Mouse (Mus musculus) left cerebral cortex, adult 8-10 months (tissue): ENCODE measurements around the gene Trpm8. TPM values are rescaled to one million over a fixed set of nuclear protein-coding genes. Genes with fewer than 3 reads are reported as not detected.

ENCODE experiments used
- DNase-seq, 2 experiments: peaks; one replicate each; pipeline ENCODE4 v3.0.0; 2022; ENCODE audit warnings: low spot score in 2 of 2
- total RNA-seq, 4 experiments: library from RNA; stranded (reverse); gene quantifications; 2 replicates each; pipeline ENCODE4 v1.2.4; 2022

The Trpm8 gene
- total RNA-seq, 4 experiments from 2014 or later: 0.08 to 0.28 (median 0.16) TPM

GRCm38 (mm10) chr1:88427987-88428741 is 150.7 kb downstream of the Trpm8 start:
- peak in 1 of 2 experiments; percentile 27 for DNase-seq

GRCm38 (mm10) chr1:88429413-88429812 is 152.0 kb downstream of the Trpm8 start:
- no peak for DNase-seq

- no peak for DNase-seq
Measured at GRCm38 (mm10) chr1:88431262-88431661, 153.8 kb downstream of the Trpm8 start.

- no peak for DNase-seq
Measured at GRCm38 (mm10) chr1:88432601-88433000, 155.1 kb downstream of the Trpm8 start.

DNA sequence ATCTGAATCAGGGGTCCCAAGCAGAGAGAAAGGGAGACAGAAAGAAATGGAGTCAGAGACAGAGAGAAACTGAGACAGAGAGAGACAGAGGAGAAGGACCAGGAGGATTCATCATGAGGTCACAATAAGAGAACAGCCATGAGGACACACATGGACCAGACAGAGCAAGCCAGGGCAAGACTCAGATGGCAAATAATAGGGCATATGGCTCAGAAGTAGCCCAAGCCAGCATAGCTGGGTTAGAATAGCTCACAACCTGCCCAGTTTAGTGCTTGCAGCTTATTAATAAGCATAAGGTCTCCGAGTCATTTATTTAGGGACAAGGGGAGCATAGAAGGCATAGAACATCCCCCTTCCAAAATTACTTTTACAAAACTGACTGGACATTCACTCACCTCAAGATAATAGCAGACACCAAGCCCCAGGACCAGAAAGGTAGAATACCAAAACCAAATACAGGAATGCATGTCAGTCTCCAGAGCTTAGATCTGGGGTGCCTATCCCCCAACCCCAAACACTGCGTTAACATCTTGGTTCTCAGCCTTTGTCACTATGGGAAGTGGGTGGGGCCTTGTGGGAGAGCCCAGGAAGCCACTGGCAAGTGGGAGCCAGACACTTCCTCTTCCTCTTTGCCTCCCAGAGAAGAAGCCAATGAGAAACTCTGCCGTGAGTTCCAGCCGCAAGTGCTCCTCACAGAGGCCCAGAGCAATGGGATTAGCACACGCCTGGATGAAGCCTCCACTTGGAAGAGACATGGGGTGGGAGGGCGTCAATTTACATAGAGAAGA is 155.8 kb downstream of the Trpm8 start:
- no peak for DNase-seq

GRCm38 (mm10) chr1:88434057-88434456 is 156.6 kb downstream of the Trpm8 start:
- DNase-seq: no peak

DNA sequence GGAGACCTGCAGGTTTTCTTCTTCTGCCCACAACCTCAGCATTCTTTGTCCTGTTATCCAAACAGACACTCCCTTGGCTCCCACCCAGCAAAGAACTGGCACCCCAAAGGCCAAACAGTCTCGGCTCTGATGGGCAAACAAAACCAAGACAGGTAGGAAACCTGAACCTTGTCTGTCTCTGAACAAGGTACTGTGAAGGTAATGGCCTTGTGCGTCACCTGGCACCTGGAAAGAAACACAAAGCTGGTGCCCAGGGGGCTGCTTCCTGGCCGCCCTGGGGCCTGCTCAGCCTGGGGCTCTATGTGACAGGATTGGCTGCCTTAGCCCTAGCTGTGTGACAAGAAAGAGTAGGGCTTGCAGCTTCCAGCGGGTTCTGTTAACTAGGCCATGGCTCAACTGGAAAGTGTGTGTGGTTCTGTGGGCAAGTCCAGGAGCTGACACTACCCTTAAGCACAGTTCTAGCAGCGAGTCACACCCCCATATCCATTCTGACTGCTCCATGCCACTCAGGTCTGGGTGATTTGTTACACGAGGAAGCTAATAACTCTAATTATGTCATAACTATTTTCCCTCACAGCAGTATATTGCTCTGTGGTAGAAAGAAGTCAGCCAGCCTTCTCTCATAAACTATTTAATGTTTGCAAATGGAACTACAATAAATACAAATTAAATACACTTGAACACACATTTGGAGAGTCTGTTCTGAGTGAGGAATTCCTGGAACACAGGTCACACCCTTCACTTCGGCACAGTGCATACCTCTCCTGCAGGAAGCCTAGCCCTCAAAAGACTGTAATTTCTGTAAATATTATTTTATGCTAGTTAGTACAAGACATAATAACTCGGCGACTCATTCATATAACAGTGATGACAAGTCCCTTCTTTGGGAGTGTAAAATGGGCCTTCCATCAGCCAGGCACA is 160.0 kb downstream of the Trpm8 start:
- DNase-seq: no peak

Other genes with a start within 250 kb of the Trpm8 start
- not detected for gene Ugt1a10, start 222.3 kb upstream of the Trpm8 start, total RNA-seq
- gene Ugt1a9, start 206.9 kb upstream of the Trpm8 start, total RNA-seq: not detected
- gene Ugt1a8, start 189.8 kb upstream of the Trpm8 start, total RNA-seq: not detected
- gene Ugt1a7c, start 182.6 kb upstream of the Trpm8 start, total RNA-seq: 1 to 10 TPM; 1.0 to 2.1 (median 1.9) TPM
- gene Ugt1a6b, start 174.4 kb upstream of the Trpm8 start, total RNA-seq: under 1 TPM in 2 of 4 experiments, not detected in 2; 0.28 to 0.32 TPM
- 1 to 10 TPM; 1.3 to 2.5 (median 2.0) TPM for gene Ugt1a6a, start 142.9 kb upstream of the Trpm8 start, total RNA-seq
- under 1 TPM in 1 of 4 experiments, not detected in 3; 0.17 TPM for gene Ugt1a5, start 111.6 kb upstream of the Trpm8 start, total RNA-seq
- gene Ugt1a2, start 77.1 kb upstream of the Trpm8 start, total RNA-seq: not detected
- gene Dnajb3, start 71.9 kb upstream of the Trpm8 start, total RNA-seq: 1 to 10 TPM; 1.2 to 3.1 (median 2.2) TPM
- under 1 TPM in 1 of 4 experiments, not detected in 3; 0.26 TPM for gene Ugt1a1, start 65.7 kb upstream of the Trpm8 start, total RNA-seq
- under 1 TPM in 3 of 4 experiments, not detected in 1; 0.07 to 0.40 (median 0.18) TPM for gene Mroh2a, start 50.7 kb upstream of the Trpm8 start, total RNA-seq
- gene Hjurp, start within 50 bp of the Trpm8 start, total RNA-seq: 10 to 100 TPM; 43.2 to 45.6 (median 45.5) TPM
- gene Spp2, start 129.3 kb downstream of the Trpm8 start, total RNA-seq: not detected
- gene Glrp1, start 232.4 kb downstream of the Trpm8 start, total RNA-seq: under 1 TPM in 2 of 4 experiments, not detected in 2; 0.17 to 0.26 TPM